Mouse (Mus musculus): Measurements from ENCODE around the gene Pgrmc1. TPM values are rescaled to one million over a fixed set of nuclear protein-coding genes. Genes with fewer than 3 reads are reported as not detected.

Gene Pgrmc1
- total RNA-seq, 2 experiments from 2014 or later, result 27.4 to 28.4 TPM

GRCm38 (mm10) chrX:36602926-36603325 is 4.9 kb downstream of the Pgrmc1 start:
- DNase-seq, result no peak

- DNase-seq, result no peak
These were observed 6.0 kb downstream of the Pgrmc1 start for GRCm38 (mm10) chrX:36604040-36604439.

GRCm38 (mm10) chrX:36609117-36609516 is 11.1 kb downstream of the Pgrmc1 start:
- DNase-seq, result no peak

- DNase-seq, result no peak
These were observed 30.1 kb downstream of the Pgrmc1 start for GRCm38 (mm10) chrX:36628102-36628501.

GRCm38 (mm10) chrX:36630771-36631170 is 32.8 kb downstream of the Pgrmc1 start:
- no peak for DNase-seq

- no peak for DNase-seq
These were observed 42.0 kb downstream of the Pgrmc1 start for GRCm38 (mm10) chrX:36640046-36640445.

DNA sequence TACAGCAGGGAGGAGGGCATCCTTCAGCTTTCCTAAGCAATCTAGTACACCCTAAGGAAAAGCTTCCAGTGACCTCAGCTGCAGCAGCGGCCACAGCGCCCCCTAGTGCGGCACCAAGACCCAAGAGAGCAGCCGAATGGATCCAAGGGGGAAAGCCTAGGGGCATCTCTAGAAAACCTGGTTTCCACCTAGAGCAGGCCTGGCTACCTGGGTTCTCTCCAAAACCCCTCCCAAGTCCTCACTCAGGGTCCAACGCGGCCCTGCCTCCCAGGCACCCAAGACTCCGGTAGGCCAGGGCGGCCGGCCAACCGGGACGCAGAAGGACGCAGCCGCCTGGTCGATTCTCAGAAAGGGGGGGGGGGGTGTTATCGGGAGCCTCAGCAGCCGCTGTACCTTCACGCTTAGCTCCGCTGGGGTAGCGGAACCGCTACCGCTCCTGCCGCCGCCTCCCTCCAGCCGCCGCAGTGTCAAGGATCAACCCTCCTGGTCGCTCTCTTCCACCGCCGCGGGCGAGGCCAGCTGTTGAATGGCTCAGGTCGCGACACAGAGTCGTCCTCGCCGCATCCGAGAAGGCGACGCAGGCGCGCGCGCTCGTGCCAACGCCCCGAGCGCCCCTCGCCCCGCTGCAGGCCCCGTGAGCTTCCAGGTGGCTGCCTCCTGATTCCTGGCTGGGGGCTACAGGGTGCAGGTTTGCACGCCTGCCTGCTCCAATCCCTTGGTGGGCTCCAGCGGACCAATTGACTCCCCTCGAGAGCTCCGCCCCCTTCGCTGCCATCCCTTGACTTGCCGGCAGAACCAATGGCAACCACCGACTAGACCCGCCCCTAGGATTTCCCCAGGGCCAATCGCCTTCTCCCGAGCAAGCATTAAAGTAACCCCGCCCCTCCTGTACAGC is 46.9 kb downstream of the Pgrmc1 start, which contains the start of gene Akap17b:
Gene Akap17b (minus strand): TSS at position 739 of the 895 bp plus-strand sequence.
- DNase-seq, result peak; percentile 69

Other genes starting within 250 kb of the Pgrmc1 start
- gene Gm6268, start 196.9 kb upstream of the Pgrmc1 start, total RNA-seq (2021), result not detected
- gene Gm14569, start 106.4 kb upstream of the Pgrmc1 start, total RNA-seq (2021), result not detected
- gene Akap17b, start 47.2 kb downstream of the Pgrmc1 start, total RNA-seq (2021), result 1 to 10 TPM; 1.7 to 1.8 TPM
- under 1 TPM; 0.40 to 0.41 TPM for gene Slc25a43, start 145.5 kb downstream of the Pgrmc1 start, total RNA-seq (2021)
- 100 to 1,000 TPM; 217 to 231 TPM for gene Slc25a5, start 197.4 kb downstream of the Pgrmc1 start, total RNA-seq (2021)

All from gastrocnemius, postnatal 10 days (tissue).